Mouse (Mus musculus) adrenal gland, adult 10 weeks (tissue): ENCODE measurements around the gene Il4i1. TPM values are rescaled to one million over a fixed set of nuclear protein-coding genes. Genes with fewer than 3 reads are reported as not detected.

Experiments
- polyA plus RNA-seq: library from polyadenylated mRNA; stranded (reverse); fragments of 350-450 nt; fragmentation: Illumina TruSeq; extraction: RNeasy Lipid Tissue Mini Kit (QIAGEN cat#74804); gene quantifications from one replicate; pipeline ENCODE4 v1.2.3, GENCODE M21; 2014; ENCODE audit warnings: low read depth, low replicate concordance

Il4i1 gene
- not detected for polyA plus RNA-seq

DNA sequence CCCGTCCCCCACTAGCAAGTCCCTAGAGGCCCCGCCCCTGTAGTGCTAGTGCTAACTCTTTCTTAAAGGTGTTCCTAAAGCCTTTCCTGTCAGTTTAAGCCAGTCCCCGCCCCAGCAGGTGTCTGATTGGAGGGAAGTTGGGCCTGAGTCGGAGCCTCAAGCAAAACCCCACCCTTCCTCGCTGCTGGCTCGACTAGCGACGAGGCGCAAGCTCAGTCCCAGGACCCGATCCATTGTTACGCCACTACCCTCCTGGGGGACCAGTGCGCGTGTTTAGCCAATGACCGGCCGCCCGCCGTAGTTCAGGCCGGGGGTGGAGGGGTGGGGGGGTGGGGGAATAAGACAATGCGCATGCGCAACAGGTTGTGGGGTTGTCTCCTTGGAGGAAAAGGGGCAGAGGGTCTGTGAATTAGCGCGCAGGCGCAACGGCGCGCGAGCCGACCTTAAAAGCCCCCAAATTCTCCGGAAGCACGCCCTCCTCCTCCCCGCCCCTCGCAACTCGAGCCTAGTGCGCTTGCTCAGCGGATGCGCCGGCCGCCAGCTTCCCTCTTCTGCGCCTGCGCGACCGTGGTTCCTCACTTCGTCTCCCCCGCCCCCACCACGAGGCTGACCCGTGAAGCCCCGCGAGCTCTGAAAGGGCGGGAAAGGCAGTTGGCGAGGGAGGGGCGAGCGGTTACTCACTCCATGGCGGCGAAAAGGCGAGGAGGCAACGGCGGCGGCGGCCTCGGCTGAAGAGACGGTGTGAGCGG is at the start of gene Il4i1, which contains the start of gene Nup62:
Il4i1 (plus strand) TSS at position 667 of the 749 bp plus-strand sequence.
Nup62 (plus strand) TSS at position 368 of the 749 bp plus-strand sequence.

DNA sequence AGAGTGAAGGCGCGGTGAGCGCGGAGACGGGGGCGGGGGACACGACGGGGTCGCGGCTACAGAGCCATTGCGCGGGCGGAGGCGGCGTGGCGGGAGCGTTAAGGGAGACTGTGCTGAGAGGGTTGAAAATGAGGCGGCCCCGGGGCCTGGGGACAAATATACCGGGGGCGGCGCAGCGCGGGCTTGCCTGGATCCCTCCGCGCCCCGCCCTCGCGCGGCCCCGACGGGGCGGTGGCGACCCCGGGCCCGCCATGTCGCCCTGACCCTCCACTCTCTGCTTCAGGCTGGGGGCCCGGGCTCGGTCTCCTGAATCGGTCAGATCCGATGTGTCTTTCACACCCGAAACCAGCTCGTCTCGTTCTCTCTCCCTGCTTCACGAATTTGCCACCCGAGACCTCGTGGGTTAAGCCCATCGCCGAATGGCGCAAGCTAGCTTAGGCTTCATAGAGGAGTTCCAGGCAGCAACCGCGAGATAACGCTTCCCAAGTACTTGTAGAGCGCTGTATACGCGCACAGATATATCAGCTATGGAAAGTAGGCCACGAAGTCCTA is 359 bp downstream of the Il4i1 start, which contains the start of gene Atf5:
Atf5 (minus strand) TSS at position 189 of the 552 bp plus-strand sequence.

DNA sequence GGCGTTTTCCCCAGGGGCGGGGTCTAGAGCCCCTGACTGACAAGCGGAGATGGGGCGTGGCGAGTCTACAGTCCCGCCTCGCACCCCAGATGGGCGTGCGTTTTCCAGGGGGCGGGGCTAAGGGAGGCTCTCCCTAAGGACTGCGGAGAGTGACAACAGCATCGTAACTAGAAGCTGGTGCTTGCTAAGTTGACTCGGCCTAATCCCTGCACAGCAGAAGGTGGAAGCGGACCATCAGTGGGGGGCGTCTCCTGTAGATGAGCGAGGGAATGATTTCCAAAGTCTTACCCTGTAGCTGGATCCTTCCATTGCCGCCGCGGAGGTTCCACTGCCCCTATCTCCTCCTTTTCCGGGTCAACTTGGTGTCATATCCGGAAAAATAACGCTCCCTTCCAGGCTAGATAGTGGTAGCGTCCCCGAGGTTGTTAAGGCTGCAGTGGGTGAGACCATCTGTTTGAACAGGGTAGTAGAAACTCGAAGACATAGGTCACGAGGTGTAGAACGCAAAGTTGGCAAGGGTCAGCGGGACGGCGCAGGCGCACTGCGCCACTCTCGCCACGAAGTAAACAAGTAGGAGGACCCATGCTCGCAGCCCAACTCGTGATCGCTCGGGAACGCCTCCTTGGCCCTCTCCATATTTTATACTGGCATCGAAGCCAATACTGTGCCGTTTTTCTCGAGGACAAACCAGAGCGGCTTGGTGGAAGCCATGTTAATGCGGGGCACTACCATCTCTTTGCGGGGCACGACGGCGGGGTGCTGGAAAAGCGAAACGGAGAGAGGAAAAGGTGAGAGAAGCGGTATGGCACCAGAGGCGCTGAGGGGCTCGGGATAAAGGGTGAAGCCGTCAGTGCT is 32.6 kb downstream of the Il4i1 start, which contains the start of the genes Akt1s1 and Tbc1d17:
Akt1s1 (plus strand) TSS at position 431 of the 855 bp plus-strand sequence.
Tbc1d17 (minus strand) TSS at position 519 of the 855 bp plus-strand sequence.

DNA sequence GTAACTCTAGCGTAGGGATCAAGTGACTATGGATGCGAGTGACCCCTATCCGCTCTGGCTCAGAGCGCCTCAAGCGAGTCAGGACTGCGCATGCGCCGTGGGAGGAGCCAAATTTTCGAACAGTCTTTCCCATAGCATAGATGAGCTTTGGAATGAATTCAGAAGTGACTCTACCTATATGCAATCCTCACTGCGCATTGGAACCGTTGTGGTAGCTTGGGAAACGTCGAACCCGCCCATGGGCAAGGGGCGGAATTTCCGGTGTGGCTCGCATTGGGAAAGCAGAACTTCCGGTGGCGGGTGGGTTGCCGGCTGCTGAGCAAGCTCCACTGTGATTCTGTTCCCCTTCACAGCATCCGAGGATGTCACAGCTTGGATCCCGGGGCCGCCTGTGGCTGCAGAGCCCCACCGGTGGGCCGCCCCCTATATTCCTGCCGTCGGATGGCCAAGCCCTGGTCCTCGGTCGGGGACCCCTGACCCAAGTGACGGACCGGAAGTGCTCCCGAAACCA is 40.9 kb downstream of the Il4i1 start, which contains the start of gene Pnkp:
Pnkp (plus strand) TSS at position 98 of the 511 bp plus-strand sequence.

DNA sequence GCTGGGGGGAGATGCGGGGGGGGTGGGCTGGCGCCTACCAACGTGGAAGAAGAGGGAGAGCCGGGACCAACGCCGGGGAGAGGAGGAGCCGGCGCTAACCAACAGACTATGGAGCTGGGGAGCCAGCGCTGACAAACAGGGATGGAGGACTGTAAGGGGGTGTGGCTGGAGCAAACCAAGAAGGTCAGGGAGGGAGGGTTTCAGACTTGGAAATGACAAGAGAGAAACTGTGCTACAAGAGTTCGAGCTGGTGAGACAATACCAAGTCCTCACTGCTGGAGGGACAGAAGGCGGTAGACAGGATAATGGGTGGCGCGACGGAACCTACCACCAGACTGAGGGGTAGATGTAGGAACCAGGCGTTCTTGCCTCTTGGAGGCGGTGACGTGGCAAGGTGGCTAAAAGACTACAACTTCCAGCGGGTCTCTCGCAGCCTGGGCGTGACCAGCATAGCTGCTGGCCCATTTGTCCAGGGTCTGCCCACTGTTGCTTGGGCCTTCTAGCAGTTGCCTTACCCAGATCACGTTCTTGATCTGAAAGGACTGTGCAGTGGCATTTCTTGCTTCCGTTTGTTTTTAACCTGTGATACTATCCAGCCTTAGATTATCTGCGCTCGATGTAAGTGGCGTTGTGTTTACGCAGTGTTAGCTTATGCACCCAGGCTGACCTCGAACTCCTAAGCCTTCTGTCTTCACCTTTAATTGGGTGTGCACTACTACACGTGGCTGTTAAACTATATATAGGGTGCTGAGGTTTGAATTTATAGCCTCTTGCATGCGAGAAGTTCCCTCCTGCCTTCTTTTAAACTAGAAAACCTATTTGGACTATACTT is 53.7 kb downstream of the Il4i1 start, which contains the start of gene Ptov1:
Ptov1 (minus strand) TSS at position 92 of the 832 bp plus-strand sequence.

Other genes with a start within 250 kb of the Il4i1 start
- not detected for gene Napsa, start 244.0 kb upstream of the Il4i1 start, polyA plus RNA-seq
- 1.1 TPM for gene Kcnc3, start 225.7 kb upstream of the Il4i1 start, polyA plus RNA-seq
- not detected for gene Myh14, start 145.5 kb upstream of the Il4i1 start, polyA plus RNA-seq
- not detected for gene Izumo2, start 107.6 kb upstream of the Il4i1 start, polyA plus RNA-seq
- 10.4 TPM for gene Vrk3, start 68.0 kb upstream of the Il4i1 start, polyA plus RNA-seq
- 0.52 TPM for gene Zfp473, start 65.3 kb upstream of the Il4i1 start, polyA plus RNA-seq
- 4.8 TPM for gene Nup62, start 299 bp upstream of the Il4i1 start, polyA plus RNA-seq
- gene Atf5, start 271 bp downstream of the Il4i1 start, polyA plus RNA-seq: 7.3 TPM
- gene Akt1s1, start 32.6 kb downstream of the Il4i1 start, polyA plus RNA-seq: 3.8 TPM
- 1.2 TPM for gene Tbc1d17, start 32.7 kb downstream of the Il4i1 start, polyA plus RNA-seq
- 1.7 TPM for gene Pnkp, start 40.8 kb downstream of the Il4i1 start, polyA plus RNA-seq
- not detected for gene Ptov1, start 53.4 kb downstream of the Il4i1 start, polyA plus RNA-seq
- gene Med25, start 76.3 kb downstream of the Il4i1 start, polyA plus RNA-seq: 4.0 TPM
- 6.5 TPM for gene Fuz, start 79.7 kb downstream of the Il4i1 start, polyA plus RNA-seq
- gene Ap2a1, start 113.1 kb downstream of the Il4i1 start, polyA plus RNA-seq: 23.6 TPM
- not detected for gene Tsks, start 126.8 kb downstream of the Il4i1 start, polyA plus RNA-seq
- 0.70 TPM for gene Cpt1c, start 158.5 kb downstream of the Il4i1 start, polyA plus RNA-seq
- 9.0 TPM for gene Prmt1, start 170.2 kb downstream of the Il4i1 start, polyA plus RNA-seq
- 24.6 TPM for gene Irf3, start 181.3 kb downstream of the Il4i1 start, polyA plus RNA-seq
- gene Bcl2l12, start 182.3 kb downstream of the Il4i1 start, polyA plus RNA-seq: not detected
- gene Scaf1, start 200.0 kb downstream of the Il4i1 start, polyA plus RNA-seq: 4.1 TPM
- 5.8 TPM for gene Rras, start 201.6 kb downstream of the Il4i1 start, polyA plus RNA-seq
- gene Prr12, start 236.5 kb downstream of the Il4i1 start, polyA plus RNA-seq: 0.41 TPM
- gene Nosip, start 246.0 kb downstream of the Il4i1 start, polyA plus RNA-seq: 7.3 TPM
- gene Prrg2, start 246.3 kb downstream of the Il4i1 start, polyA plus RNA-seq: 3.9 TPM